Mouse (Mus musculus): ENCODE data around the gene Hint1. TPM values are rescaled to one million over a fixed set of nuclear protein-coding genes. Genes with fewer than 3 reads are reported as not detected.
"Not testable (repeated sequence)": the region's sequence is repeated elsewhere in the genome, so short reads cannot be mapped to it uniquely, and the experiment has no call there.

The Hint1 gene
- total RNA-seq, 2 experiments from 2014 or later, result 192 to 203 TPM

DNA sequence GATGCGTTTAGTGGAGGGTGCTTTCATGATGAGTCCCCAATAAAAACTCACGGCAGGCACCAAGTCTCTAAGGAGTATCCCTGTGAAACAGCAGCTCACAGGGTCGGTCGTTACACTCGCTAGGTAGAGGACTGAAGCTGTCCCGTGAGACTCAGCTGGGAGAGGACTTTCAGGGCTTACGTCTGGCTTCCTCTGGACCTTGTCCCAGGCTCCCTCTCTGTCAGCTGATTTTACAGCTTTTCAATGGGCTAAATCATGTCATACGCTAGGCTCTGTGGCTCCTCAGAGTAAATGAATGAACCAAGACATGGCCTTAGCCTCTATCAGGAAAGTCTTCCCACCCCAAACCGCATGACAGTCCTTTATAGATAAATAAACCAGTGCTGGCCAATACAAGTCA lies 28.4 kb downstream of the Hint1 start:
- no peak for DNase-seq (ENCODE audit: low spot score)

DNA sequence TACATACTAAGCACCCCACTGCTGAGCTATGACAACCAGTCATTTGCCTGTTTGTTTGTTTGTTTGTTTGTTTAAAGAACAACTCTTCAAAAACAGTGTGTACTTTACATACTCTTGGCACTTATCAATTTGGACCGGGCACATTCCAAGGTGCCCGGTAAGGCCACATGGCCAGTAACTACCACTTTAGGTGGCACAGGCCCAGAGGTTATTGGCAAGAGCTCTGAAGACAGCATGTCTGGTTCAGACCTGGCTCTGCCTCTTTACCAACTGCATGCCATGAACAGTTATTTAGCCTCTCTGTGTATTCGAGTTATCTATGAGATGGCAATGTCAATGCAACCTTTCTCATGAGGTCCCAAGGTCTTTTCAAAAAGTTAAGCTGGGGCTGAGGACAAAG lies 30.5 kb downstream of the Hint1 start:
- DNase-seq (ENCODE audit: low spot score), result not testable (repeated sequence)

DNA sequence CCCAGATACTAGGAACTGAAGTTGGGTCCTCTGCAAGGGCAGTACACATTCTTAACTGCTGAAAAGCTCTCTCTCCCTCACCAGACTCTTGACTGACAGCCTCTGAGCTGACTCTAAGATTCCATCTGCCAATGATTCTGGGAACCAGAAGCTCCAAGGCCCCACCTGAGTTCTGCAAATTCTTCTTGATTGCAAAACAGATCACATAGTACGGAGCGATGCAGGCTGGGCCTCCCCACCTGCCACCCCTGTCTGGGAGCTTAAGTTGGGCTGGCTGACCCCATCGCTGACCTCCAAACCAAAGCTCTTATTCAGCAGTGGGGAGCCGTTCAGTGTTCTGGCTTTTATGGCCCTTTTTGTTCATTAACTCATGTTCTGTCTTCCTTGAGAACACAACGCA lies 31.3 kb downstream of the Hint1 start:
- no peak for DNase-seq (ENCODE audit: low spot score)

GRCm38 (mm10) chr11:54899657-54900056 lies 33.5 kb downstream of the Hint1 start:
- DNase-seq (ENCODE audit: low spot score), result no peak

DNA sequence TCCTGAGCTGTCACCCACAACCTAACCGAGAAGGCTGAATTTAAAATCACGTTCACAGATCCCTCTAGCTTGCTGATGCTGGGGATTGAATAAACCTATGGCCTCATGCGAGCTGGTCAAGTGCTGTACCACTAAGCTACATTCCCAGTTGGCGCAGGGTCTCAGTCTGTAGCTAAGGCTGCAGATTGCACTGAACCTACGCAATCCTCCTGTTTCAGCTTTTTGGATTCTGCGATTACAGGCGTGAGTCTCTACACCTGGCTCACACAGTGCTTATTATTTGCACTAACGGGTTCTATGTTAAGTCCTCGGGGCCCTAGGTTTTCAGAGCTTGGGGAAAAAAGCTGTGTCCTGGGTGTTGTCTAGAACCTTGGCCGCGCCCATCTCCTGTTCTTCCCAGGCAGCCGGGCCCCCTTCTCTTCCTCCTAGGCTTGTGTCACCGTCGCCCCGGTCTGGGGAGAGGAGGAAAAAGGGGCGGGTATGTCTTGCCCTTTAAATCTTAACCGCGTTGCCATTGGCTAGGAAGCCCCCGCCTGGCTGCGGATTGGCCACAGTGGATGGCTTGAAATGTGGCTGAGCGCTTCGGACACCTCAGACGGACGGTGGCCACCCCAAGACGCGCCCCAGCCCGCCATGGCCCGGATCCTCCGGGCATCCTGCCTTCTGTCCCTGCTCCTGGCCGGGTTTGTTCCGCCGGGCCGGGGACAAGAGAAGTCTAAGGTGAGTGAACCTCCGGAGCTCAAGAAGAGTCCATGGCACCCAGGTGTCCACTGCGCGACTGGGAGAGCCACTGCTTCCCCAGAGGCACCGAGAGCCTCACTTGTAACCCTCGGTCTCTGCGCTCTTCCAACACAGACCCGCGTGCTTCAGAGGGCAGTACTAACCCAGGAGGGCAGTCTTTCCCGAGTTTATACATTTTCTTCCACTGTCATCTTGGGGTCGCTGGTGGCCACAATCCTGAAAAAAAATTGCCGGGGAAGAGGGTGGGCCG lies 36.4 kb downstream of the Hint1 start, which contains the start of gene Gpx3:
Gpx3 (plus strand) TSS at position 121 of the 991 bp plus-strand sequence.
- DNase-seq (ENCODE audit: low spot score), result peak; percentile 88

DNA sequence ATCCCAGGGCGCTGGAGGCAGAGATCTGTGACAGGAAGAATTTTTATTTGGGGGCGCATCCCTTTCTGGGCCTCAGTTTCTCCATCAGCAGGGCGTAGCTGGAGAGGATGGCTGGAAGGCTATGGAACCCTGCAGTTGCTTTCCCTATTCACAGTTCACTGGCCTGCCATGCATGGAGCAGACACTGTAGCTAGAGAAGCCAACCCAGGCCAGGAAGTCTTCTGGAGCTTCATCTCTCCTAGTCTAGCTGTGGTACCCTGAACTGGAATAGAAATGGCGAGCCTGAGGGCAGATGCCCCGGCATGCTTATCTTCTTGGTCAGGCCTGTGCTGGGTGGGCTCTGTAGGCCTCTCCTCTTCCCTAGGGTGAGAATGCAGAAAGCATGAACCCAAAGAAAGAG lies 37.2 kb downstream of the Hint1 start:
- no peak for DNase-seq (ENCODE audit: low spot score)

DNA sequence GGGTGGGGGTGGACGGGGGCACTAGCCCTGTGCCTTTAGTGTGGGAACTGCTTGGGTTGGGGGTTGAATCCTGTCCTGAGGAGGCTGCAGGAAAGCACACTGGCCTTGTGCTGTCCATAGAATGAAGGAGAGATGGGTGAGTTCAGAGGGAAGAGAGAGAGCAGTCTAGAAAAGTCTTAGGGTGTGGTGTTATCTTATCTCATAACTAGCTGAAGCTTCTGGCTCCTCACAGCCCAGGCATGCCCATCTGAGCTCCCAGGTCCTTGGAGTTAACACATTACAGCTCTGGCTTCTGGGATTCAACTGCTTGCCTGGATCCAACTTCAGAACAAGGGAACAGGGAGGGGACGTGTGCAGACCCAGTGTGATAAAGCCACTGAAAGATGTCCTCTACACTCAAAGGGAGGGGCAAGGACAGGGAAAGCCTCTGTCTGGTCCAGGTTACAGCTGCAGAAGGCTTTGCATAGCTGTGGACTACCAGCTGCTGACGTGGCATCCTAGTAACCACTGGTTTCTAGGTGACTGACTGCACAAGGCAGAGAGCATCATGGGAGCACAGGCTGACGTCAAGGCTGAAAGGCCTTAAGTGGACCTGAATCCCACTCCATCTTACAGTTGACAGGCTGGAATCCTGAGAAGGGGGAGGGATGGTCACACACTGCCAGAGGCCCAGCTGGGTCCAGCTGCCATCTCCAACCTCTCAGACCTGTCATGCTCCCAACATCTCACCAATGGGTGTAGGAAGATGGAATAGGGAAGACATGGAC lies 37.9 kb downstream of the Hint1 start:
- DNase-seq (ENCODE audit: low spot score), result no peak

DNA sequence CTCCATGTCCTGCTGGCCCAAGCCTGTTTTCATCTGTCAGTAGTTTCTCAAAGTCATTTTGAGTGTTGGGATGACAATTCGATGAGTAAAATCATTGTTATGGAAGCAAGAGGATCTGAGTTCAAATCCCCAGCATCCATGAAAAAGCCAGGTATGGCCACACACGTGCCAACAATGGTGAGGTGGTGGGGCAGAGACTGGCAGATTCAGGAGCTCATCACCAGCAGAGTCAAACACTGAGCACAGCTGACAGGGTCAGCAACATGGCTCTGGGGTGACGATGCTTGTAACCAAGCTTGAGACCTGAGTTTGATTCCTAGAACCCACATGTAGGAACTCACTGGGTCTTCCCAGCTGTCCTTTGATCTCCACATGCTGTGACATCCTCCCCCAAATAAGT lies 38.9 kb downstream of the Hint1 start:
- no peak for DNase-seq (ENCODE audit: low spot score)

DNA sequence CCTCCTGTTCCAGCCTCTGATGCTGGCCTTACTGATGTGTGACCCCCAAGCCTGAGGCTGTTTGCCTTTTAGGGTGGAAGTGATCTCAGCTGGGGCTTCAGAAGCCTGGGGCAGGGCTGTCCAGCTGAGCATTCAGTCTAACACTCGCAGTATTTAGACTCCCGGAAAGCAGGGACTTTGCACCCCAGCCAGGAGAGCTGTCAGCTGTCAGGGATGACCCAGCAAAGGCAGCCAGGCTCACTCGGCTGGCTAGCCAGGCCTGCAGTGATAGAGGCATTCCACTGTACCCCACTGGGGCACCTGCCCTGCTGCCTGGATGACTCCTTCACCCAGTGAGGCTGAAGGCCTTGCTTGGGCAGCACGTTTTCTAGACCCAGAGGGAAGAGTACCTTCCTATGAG lies 39.7 kb downstream of the Hint1 start:
- DNase-seq (ENCODE audit: low spot score), result peak; percentile 43

GRCm38 (mm10) chr11:54906466-54906865 lies 40.3 kb downstream of the Hint1 start:
- DNase-seq (ENCODE audit: low spot score), result no peak

DNA sequence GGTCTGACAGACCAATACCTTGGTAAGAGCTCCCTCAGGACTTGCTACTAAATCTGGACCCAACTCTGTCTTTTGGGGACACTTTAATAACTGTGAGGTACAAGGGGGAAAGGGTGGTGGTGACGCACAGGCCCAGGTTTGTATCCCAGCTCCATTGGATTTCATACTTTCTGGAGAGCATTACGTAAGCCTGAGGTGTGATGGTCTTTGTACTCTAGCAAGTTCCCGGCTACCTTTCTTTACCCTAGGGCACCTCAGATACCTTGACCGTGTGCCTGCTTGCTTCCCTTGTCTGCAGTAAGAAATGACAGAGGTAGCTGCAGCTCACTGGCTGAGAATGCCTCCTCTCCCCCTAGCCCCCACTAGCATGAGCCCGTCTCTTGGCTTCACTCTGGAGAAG lies 41.1 kb downstream of the Hint1 start:
- no peak for DNase-seq (ENCODE audit: low spot score)

DNA sequence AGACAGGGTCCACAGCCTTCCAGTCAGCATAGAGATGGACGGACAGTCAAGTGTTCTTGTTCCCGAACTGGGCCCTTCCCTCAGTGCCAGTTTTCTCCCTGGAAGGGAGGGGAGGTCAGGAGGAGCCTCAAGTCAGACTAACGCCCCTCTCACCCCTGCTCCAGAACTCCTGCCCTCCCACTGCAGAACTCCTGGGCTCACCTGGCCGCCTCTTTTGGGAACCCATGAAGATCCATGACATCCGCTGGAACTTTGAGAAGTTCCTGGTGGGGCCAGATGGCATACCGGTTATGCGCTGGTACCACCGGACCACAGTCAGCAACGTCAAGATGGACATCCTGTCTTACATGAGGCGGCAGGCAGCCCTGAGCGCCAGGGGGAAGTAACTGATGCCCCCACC lies 43.1 kb downstream of the Hint1 start:
- DNase-seq (ENCODE audit: low spot score), result no peak

DNA sequence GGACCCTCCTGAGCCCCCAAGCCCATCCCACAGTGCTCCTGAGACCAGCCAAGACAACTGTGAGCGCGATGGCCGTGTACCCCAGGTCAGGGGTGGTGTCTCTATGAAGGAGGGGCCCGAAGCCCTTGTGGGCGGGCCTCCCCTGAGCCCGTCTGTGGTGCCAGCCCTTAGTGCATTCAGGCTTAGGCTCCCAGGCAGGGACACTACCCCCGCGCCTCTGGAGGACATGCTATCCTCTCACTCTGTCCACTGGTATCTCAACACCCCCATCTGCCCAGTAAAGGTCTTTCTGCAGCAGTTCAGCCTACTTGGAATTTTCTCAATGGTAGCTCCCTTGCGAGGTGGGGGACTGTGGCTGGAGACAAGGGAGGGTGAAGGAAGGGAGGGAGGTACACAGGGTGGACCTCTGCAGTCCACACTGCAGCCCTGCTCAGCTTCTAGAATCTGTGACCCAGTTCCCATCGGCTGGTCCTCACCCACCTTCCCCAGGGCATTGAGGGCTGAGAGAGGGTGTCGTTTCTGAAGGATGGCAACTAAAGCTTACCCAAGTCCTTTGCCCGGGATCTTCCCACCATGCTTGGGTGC lies 44.0 kb downstream of the Hint1 start:
- no peak for DNase-seq (ENCODE audit: low spot score)

- no peak for DNase-seq (ENCODE audit: low spot score)
These were observed 45.0 kb downstream of the Hint1 start for GRCm38 (mm10) chr11:54911201-54911600.

GRCm38 (mm10) chr11:54911671-54912502 lies 45.7 kb downstream of the Hint1 start:
- no peak for DNase-seq (ENCODE audit: low spot score)

DNA sequence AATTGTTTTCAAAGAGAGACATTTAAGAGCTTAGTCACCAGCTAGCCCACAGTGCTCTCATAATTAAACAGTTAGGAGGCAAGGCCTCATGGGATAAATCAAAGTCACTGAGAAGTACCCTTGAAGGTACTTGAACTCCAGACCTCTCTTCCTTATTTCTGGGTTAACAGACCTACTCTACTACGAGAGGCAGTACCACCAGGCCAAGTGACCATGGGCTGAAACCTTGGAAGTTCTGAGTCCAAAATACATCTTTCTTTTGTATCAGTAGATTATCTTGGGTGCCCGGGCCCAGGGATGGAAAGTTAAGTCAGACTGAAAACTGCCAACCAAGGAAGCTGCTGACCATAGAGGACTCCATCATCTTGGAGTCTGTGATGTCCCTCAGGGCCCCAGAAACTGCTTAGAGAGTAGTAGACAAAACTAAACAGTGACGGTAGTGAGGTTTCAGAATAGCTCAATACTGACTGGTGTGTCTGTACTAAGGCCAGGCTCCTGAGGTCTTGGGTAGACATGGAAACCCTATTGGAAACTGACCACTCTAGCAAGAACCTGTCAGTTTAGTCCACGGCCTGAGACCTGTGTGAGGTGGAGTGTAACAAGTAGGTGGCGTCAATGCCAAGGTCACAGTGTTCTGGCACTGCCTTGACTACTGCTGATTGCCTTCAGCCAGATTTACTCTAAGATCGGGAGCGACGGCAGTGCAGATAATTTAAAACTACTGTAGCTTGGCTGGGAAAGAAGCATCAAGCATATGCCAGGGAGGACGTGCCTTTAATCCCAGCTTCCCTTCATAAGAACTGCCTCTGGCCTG lies 46.5 kb downstream of the Hint1 start:
- DNase-seq (ENCODE audit: low spot score), result no peak

GRCm38 (mm10) chr11:54913841-54914240 lies 47.7 kb downstream of the Hint1 start:
- DNase-seq (ENCODE audit: low spot score), result no peak

GRCm38 (mm10) chr11:54917461-54917860 lies 51.3 kb downstream of the Hint1 start:
- no peak for DNase-seq (ENCODE audit: low spot score)

DNA sequence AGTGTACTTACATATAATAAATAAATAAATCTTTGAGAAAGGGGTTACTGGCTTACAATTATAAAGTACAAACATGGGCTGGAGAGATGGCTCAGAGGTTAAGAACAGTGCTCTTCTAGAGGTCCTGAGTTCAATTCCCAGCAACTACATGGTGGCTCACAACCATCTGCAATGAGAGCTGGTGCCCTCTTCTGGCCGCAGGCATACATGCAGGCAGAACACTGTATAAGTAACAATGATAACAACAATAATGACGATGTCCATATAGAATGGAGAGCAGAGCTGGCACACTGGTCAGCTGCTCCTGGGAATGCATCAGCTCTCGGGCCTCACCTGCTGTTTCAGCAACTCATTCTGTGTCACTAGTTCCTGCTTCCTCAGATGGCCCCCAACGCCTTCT lies 52.1 kb downstream of the Hint1 start:
- no peak for DNase-seq (ENCODE audit: low spot score)

All from gastrocnemius, adult 18-20 months (tissue).